Mouse (Mus musculus): Measurements from ENCODE around the gene Cbwd1.
"Not testable (repeated sequence)": the region's sequence is repeated elsewhere in the genome, so short reads cannot be mapped to it uniquely, and the experiment has no call there.

Cbwd1 gene

DNA sequence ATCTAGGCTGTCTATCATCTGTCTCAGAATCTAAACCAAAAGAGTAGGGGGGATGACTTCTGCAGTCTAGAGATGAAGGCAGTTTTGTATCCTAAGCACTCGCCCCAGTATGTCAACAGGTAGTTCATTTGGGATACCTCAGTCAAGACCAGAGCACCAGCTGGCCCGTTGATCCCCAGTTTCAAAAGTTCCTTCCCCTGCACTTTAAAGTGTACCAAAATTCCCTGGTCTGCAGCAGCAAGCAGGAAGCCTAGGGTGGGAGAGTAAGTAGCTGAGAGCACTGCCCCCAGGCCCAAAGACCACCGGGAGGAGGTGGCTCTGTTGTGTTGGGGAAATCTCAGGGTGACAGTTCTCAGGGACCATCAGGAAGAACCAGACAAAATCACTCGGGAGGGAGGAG, 64.9 kb downstream of the Cbwd1 start:
- no peak for DNase-seq

DNA sequence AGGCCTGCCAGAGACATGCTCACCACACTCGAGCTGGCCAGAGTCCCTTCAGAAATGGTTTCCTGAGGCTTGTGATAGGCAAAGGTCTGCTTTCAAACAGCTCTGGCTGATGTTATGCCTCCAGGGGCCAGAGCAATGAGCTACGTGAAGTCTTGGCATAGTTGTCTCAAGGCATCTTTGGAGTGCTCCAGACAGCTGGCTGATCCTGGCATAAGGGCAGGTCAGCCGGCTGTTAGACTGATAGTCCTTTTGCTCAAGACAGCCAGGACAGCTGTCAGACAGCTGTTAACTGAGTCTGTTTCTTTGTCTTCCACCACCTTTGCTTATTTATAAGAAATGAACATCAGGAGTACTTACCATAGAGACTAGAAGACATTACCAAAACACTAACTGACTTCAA, 74.5 kb downstream of the Cbwd1 start:
- no peak for DNase-seq

DNA sequence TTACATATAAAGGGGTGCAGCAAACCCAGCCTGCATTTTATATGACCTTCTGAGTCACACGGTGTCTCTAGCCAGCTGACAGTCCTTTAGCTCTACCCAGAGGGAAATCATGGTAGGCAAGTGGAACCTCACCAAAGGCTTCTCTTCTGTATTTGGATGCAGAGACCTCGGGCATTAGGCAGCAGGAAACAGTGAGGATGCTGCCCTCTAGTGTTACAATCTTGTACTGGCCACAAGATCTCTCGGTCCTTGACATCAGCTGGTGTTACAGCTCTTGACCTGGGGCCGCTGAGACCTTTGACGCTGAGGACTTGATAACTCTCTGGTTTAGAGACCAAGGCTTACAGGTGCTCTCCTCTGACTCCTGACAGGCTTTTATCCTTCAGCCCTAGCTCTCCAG, 75.9 kb downstream of the Cbwd1 start:
- DNase-seq: peak; percentile 64

GRCm38 (mm10) chr19:24881237-24881636, 80.2 kb downstream of the Cbwd1 start:
- no peak for DNase-seq

DNA sequence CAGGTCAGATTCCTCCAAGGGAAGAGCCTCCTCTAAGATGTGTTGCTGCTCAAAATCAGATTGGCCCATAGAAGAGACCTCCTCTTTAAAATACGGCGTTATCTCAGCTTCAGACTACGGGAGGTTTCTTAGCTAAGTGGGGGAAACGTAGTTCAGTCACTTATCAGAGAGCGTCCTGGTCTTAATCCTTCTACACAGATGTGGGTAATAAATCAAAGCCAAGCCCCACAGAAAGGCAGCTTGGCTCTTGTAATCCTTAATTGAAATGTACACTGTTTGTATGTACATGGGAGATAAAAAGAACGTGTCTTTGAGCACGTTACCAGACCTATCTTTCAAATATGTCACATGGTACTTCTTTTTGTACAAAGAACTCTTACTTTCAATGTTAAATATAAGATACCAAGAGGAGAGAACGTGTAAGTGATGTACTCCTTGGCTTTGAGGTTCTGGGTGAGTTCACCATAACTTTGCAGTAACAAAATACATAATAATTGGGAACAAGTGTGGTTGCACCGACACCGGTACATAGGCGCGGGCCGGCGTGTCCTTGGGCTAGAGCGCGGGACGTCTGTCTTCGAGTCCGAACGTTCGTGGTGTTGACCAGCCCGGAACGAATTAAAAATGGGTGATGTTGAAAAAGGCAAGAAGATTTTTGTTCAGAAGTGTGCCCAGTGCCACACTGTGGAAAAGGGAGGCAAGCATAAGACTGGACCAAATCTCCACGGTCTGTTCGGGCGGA, 86.1 kb downstream of the Cbwd1 start, which contains the start of gene Gm10053:
Gm10053 (plus strand) TSS at position 558 of the 742 bp plus-strand sequence.
- DNase-seq: not testable (repeated sequence)

DNA sequence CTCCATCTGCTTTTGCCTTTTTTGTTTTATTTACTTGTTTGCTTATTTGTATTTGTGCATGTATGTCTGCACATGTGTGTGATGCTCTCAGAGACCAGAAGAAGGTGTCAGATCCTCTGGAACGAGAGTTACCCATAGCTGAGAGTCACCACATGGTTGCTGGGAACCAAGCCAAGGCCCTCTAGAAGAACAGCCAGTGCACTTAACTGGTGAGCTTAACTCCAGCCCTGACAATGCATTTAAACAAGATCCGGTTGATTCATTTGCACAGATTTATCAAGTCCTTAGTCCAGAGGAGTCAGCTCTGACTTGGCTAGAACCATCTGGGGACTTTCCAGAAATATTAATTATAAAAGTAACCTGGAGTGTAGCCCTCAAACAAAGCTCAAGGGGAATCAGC, 87.5 kb downstream of the Cbwd1 start:
- no peak for DNase-seq

GRCm38 (mm10) chr19:24871037-24871635, 90.3 kb downstream of the Cbwd1 start:
- peak; percentile 60 for DNase-seq
